Mouse (Mus musculus): Measurements from ENCODE around the gene Nbl1. TPM values are rescaled to one million over a fixed set of nuclear protein-coding genes. Genes with fewer than 3 reads are reported as not detected.

The Nbl1 gene
- total and polyA plus RNA-seq, 3 experiments: 0.14 TPM; not detected in 2

- Histone ChIP-seq H3K9ac (ENCODE audit: control insufficient read depth, low read depth, low read length, poor library complexity, severe bottlenecking) (no peak overlapping the region), H3K9me3 (replicated peaks; ENCODE audit: insufficient read depth, low read length) (no peaks in the 10 kb centered on the region), H3K27ac (ENCODE audit: control insufficient read depth, low read depth, low read length) (no peak overlapping the region), H3K4me3 (ENCODE audit: control insufficient read depth in 1 of 2, insufficient read depth in 1 of 2, low read depth in 2 of 2, low read length in 2 of 2) (no peak overlapping the region), H3K36me3 (ENCODE audit: control insufficient read depth in 1 of 2, insufficient read depth in 2 of 2, low read length in 2 of 2) (peaks cover 0 to 2% of the 10 kb centered on the region in 2 experiments; a peak in 1 of 4 replicates), H3K4me1 (ENCODE audit: control insufficient read depth in 1 of 2, insufficient read depth in 2 of 2, low read length in 2 of 2) (peaks cover 0 to 3% of the 10 kb centered on the region in 2 experiments; a peak in 2 of 4 replicates), H3K27me3 (ENCODE audit: control insufficient read depth in 1 of 2, insufficient read depth in 2 of 2, low read length in 2 of 2) (no peaks in the 10 kb centered on the region), H3K79me2 (ENCODE audit: control insufficient read depth, insufficient read depth, low read length, poor library complexity) (no peaks in the 10 kb centered on the region)
- TF ChIP-seq SIN3A (IDR thresholded peaks at IDR 0.05; ENCODE audit: low read length): no peak
- TF ChIP-seq USF2 (IDR thresholded peaks at IDR 0.05; ENCODE audit: borderline replicate concordance in 1 of 2, insufficient read depth in 1 of 2, low read depth in 1 of 2, low read length in 2 of 2): no peak
- no peak for TF ChIP-seq ELF1 (IDR thresholded peaks at IDR 0.05; ENCODE audit: low read depth, low read length)
- TF ChIP-seq TBP (IDR thresholded peaks at IDR 0.05; ENCODE audit: low read depth, low read length): no peak
- no peak for TF ChIP-seq POLR2A (IDR thresholded peaks at IDR 0.05; ENCODE audit: control insufficient read depth in 1 of 2, insufficient read depth in 1 of 2, low read depth in 1 of 2, low read length in 2 of 2, poor library complexity in 1 of 2)
- no peak for TF ChIP-seq RAD21 (IDR thresholded peaks at IDR 0.05; ENCODE audit: low read depth, low read length)
- TF ChIP-seq CHD1 (IDR thresholded peaks at IDR 0.05; ENCODE audit: low read depth, low read length): no peak
- no peak for TF ChIP-seq NRF1 (IDR thresholded peaks at IDR 0.05; ENCODE audit: insufficient read depth, low read depth, low read length, poor library complexity, severe bottlenecking)
- TF ChIP-seq ZMIZ1 (IDR thresholded peaks at IDR 0.05; ENCODE audit: low read depth, low read length): no peak
- TF ChIP-seq GATA1 (IDR thresholded peaks at IDR 0.05; ENCODE audit: low read depth, low read length): no peak
- no peak for TF ChIP-seq RCOR1 (IDR thresholded peaks at IDR 0.05; ENCODE audit: low read depth, low read length)
- no peak for TF ChIP-seq MYB (IDR thresholded peaks at IDR 0.05; ENCODE audit: low read depth, low read length)
- TF ChIP-seq SMC3 (IDR thresholded peaks at IDR 0.05; ENCODE audit: low read depth, low read length): no peak
- TF ChIP-seq MEF2A (IDR thresholded peaks at IDR 0.05; ENCODE audit: extremely low read depth, insufficient replicate concordance, low read depth, low read length, poor library complexity, severe bottlenecking): no peak
- no peak for TF ChIP-seq TCF12 (IDR thresholded peaks at IDR 0.05; ENCODE audit: low read depth, low read length)
- DNase-seq (ENCODE audit: low read depth, low spot score): no peak
Measured at GRCm38 (mm10) chr4:139042611-139043010, 50.2 kb downstream of the Nbl1 start.

- Histone ChIP-seq H3K36me3 (ENCODE audit: control insufficient read depth in 1 of 2, insufficient read depth in 2 of 2, low read length in 2 of 2) (peaks cover 0 to 2% of the 10 kb centered on the region in 2 experiments; a peak in 1 of 4 replicates), H3K79me2 (ENCODE audit: control insufficient read depth, insufficient read depth, low read length, poor library complexity) (no peaks in the 10 kb centered on the region), H3K27ac (ENCODE audit: control insufficient read depth, low read depth, low read length) (no peak overlapping the region), H3K4me3 (ENCODE audit: control insufficient read depth in 1 of 2, insufficient read depth in 1 of 2, low read depth in 2 of 2, low read length in 2 of 2) (no peak overlapping the region), H3K9ac (ENCODE audit: control insufficient read depth, low read depth, low read length, poor library complexity, severe bottlenecking) (no peak overlapping the region), H3K27me3 (ENCODE audit: control insufficient read depth in 1 of 2, insufficient read depth in 2 of 2, low read length in 2 of 2) (no peaks in the 10 kb centered on the region), H3K9me3 (replicated peaks; ENCODE audit: insufficient read depth, low read length) (no peaks in the 10 kb centered on the region), H3K4me1 (ENCODE audit: control insufficient read depth in 1 of 2, insufficient read depth in 2 of 2, low read length in 2 of 2) (peaks cover 0 to 3% of the 10 kb centered on the region in 2 experiments; a peak in 2 of 4 replicates)
- TF ChIP-seq BHLHE40 (IDR thresholded peaks at IDR 0.05; ENCODE audit: borderline replicate concordance, low read depth, low read length) (no peak), MAX (IDR thresholded peaks at IDR 0.05; ENCODE audit: low read length) (no peak), TBP (IDR thresholded peaks at IDR 0.05; ENCODE audit: low read depth, low read length) (no peak), USF1 (IDR thresholded peaks at IDR 0.05; ENCODE audit: low read depth, low read length) (no peak), ZNF384 (IDR thresholded peaks at IDR 0.05; ENCODE audit: low read depth, low read length) (no peak), ELF1 (IDR thresholded peaks at IDR 0.05; ENCODE audit: low read depth, low read length) (no peak), UBTF (IDR thresholded peaks at IDR 0.05; ENCODE audit: borderline replicate concordance, insufficient read depth, low read depth, low read length) (no peak), JUND (IDR thresholded peaks at IDR 0.05; ENCODE audit: low read depth, low read length) (no peak), MAZ (IDR thresholded peaks at IDR 0.05; ENCODE audit: low read depth, low read length) (no peak), MAFK (IDR thresholded peaks at IDR 0.05; ENCODE audit: borderline replicate concordance, low read depth, low read length) (no peak), MEF2A (IDR thresholded peaks at IDR 0.05; ENCODE audit: extremely low read depth, insufficient replicate concordance, low read depth, low read length, poor library complexity, severe bottlenecking) (no peak), CHD2 (IDR thresholded peaks at IDR 0.05; ENCODE audit: low read length) (no peak)
- DNase-seq (ENCODE audit: low read depth, low spot score): no peak
Measured at GRCm38 (mm10) chr4:139040084-139040839, 52.5 kb downstream of the Nbl1 start.

Measured in MEL (cell line).